Mouse (Mus musculus): ENCODE data around the gene Prmt3. TPM values are rescaled to one million over a fixed set of nuclear protein-coding genes. Genes with fewer than 3 reads are reported as not detected.

Gene Prmt3
- total RNA-seq (2014; rRNA removed) (35.5 and 50.6 TPM in 2 replicates), polyA plus RNA-seq (2015; fragmentation: Nextera tagmentation; extraction: Ambion mirVana) (35.9 and 38.1 TPM in 2 replicates)

DNA sequence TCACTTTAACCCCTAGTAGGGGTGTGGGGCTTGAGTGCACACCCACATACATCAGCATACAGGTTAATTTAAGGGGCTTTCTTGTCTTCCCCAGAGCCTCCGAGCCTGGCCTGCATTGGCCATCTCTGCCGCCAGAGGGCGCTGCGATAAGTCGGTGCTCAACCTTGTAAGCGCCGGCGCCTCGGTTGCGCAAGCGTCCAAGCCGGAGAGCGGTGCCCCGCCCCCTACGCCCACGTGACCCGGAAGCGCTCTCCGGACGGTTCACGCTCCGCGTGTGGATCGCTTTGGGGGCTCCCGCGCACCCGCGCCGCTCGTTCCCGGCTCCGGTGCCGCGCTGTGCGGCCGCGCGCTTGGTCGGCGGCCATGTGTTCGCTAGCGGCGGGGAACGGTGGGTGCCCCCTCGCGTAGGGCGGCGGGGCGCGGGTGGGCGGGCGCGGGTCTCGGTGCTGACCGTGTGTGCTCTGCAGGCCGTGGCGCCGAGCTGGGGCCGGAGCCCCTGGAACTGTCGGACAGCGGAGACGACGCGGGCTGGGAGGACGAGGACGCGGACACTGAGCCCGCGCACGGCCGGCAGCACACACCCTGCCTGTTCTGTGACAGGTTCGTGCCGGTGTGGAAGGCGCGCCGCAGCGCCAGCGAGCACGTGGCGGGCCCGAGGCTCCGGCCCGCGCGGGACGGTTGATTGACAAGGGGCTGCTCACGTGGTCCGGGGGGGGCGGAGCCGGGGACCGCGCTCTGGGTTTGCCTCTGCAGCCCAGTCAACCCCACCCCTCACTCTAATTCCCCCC lies at the start of gene Prmt3:
Gene Prmt3, plus strand, starts transcription at position 233 of the 788 bp plus-strand sequence.
- WGBS: under 1% methylated on average over 85 of the region's 92 CpGs
- DNase-seq (ENCODE audit: low spot score) (peak; percentile 98), ATAC-seq (ENCODE audit: low FRiP score) (peak; percentile 96)
- H3K4me3 ChIP-seq (ENCODE audit: low read depth, low read length): peak within 1 kb of the TSS; percentile 63
- H3K27me3 ChIP-seq (ENCODE audit: insufficient read depth, low read length): no peaks in the 10 kb centered on the region
- 0 out of 2 replicates have a peak, but pooled peaks cover 6% of the 10 kb centered on the region for H3K4me1 ChIP-seq (ENCODE audit: insufficient read depth, low read length)
- H3K36me3 ChIP-seq (ENCODE audit: insufficient read depth, low read length): peaks cover 11% of the 10 kb centered on the region; the same call in 1 of the 2 replicates
- peak; percentile 96 for TF ChIP-seq CTCF (IDR thresholded peaks at IDR 0.05)
- H3K4me2 ChIP-seq (ENCODE audit: low read depth, low read length, poor library complexity, severe bottlenecking): peak within 1 kb of the TSS; percentile 61
- H3K9ac ChIP-seq (replicated peaks; ENCODE audit: low read length, poor library complexity, severe bottlenecking): peak within 1 kb of the TSS; percentile 64
- peak within 1 kb of the TSS; percentile 88 for H3K27ac ChIP-seq (ENCODE audit: low read depth, low read length)
- H3K9me3 ChIP-seq (ENCODE audit: low read length): no peaks in the 10 kb centered on the region

DNA sequence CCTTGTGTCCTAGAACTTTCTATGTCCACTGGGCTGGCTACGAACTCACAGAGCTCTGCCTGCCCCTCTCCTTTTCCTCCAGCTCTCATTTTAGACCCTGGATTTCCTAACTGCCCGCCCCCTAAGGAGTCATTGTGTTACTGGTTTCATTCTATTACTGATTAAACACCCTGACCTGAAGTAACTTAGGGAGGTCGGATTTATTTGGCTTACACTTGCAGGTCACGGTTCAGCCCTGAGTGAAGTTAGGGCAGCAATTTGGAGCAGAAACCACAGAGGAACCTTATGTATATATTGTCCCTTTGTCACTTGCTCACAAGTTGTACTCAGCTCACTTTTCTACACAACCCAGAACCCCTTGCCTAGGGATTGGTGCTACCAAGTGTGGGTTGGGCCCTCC lies 43.8 kb upstream of the Prmt3 start:
- H3K4me1 ChIP-seq (ENCODE audit: insufficient read depth, low read length): no peaks in the 10 kb centered on the region
- DNase-seq (ENCODE audit: low spot score) (no peak), ATAC-seq (ENCODE audit: low FRiP score) (no peak)
- no peaks in the 10 kb centered on the region for H3K36me3 ChIP-seq (ENCODE audit: insufficient read depth, low read length)
- no peaks in the 10 kb centered on the region for H3K27me3 ChIP-seq (ENCODE audit: insufficient read depth, low read length)
- H3K4me2 ChIP-seq (ENCODE audit: low read depth, low read length, poor library complexity, severe bottlenecking): no peak overlapping the region
- no peak overlapping the region for H3K4me3 ChIP-seq (ENCODE audit: low read depth, low read length)
- WGBS: 68% methylated on average over 4 of the region's 4 CpGs
- no peak overlapping the region for H3K27ac ChIP-seq (ENCODE audit: low read depth, low read length)
- no peak overlapping the region for H3K9ac ChIP-seq (replicated peaks; ENCODE audit: low read length, poor library complexity, severe bottlenecking)
- 0 out of 2 replicates have a peak, but pooled peaks cover 3% of the 10 kb centered on the region for H3K9me3 ChIP-seq (ENCODE audit: low read length)
- no peak for TF ChIP-seq CTCF (IDR thresholded peaks at IDR 0.05)

- Histone ChIP-seq H3K36me3 (ENCODE audit: insufficient read depth, low read length) (no peaks in the 10 kb centered on the region), H3K9me3 (ENCODE audit: low read length) (0 out of 2 replicates have a peak, but pooled peaks cover 3% of the 10 kb centered on the region), H3K27me3 (ENCODE audit: insufficient read depth, low read length) (0 out of 2 replicates have a peak, but pooled peaks cover 5% of the 10 kb centered on the region), H3K4me3 (ENCODE audit: low read depth, low read length) (no peak overlapping the region), H3K4me1 (ENCODE audit: insufficient read depth, low read length) (no peaks in the 10 kb centered on the region), H3K9ac (replicated peaks; ENCODE audit: low read length, poor library complexity, severe bottlenecking) (no peak overlapping the region), H3K27ac (ENCODE audit: low read depth, low read length) (no peak overlapping the region), H3K4me2 (ENCODE audit: low read depth, low read length, poor library complexity, severe bottlenecking) (no peak overlapping the region)
- TF ChIP-seq CTCF (IDR thresholded peaks at IDR 0.05): no peak
- 39% methylated on average over 8 of the region's 8 CpGs for WGBS
- ATAC-seq (ENCODE audit: low FRiP score): no peak
- no peak for DNase-seq (ENCODE audit: low spot score)
Observed at GRCm38 (mm10) chr7:49739448-49739847, 38.7 kb upstream of the Prmt3 start.

GRCm38 (mm10) chr7:49741474-49741873 lies 36.7 kb upstream of the Prmt3 start:
- no peak for TF ChIP-seq CTCF (IDR thresholded peaks at IDR 0.05)
- no peak for ATAC-seq (ENCODE audit: low FRiP score)

GRCm38 (mm10) chr7:49741923-49742322 lies 36.2 kb upstream of the Prmt3 start:
- no peaks in the 10 kb centered on the region for H3K4me1 ChIP-seq (ENCODE audit: insufficient read depth, low read length)
- H3K27me3 ChIP-seq (ENCODE audit: insufficient read depth, low read length): peaks cover 10% of the 10 kb centered on the region
- no peak overlapping the region for H3K27ac ChIP-seq (ENCODE audit: low read depth, low read length)
- H3K9ac ChIP-seq (replicated peaks; ENCODE audit: low read length, poor library complexity, severe bottlenecking): no peak overlapping the region
- 0 out of 2 replicates have a peak, but pooled peaks cover 3% of the 10 kb centered on the region for H3K9me3 ChIP-seq (ENCODE audit: low read length)
- no peaks in the 10 kb centered on the region for H3K36me3 ChIP-seq (ENCODE audit: insufficient read depth, low read length)
- no peak overlapping the region for H3K4me3 ChIP-seq (ENCODE audit: low read depth, low read length)
- no peak overlapping the region for H3K4me2 ChIP-seq (ENCODE audit: low read depth, low read length, poor library complexity, severe bottlenecking)
- WGBS: 17% methylated on average over 10 of the region's 10 CpGs
- DNase-seq (ENCODE audit: low spot score) (no peak), ATAC-seq (ENCODE audit: low FRiP score) (no peak)
- no peak for TF ChIP-seq CTCF (IDR thresholded peaks at IDR 0.05)

More at GRCm38 (mm10) chr7:49741474-49741873, 36.7 kb upstream of the Prmt3 start:
- no peak overlapping the region for H3K9ac ChIP-seq (replicated peaks; ENCODE audit: low read length, poor library complexity, severe bottlenecking)
- no peak overlapping the region for H3K4me2 ChIP-seq (ENCODE audit: low read depth, low read length, poor library complexity, severe bottlenecking)
- H3K9me3 ChIP-seq (ENCODE audit: low read length): 0 out of 2 replicates have a peak, but pooled peaks cover 3% of the 10 kb centered on the region
- H3K27ac ChIP-seq (ENCODE audit: low read depth, low read length): no peak overlapping the region
- no peak overlapping the region for H3K4me3 ChIP-seq (ENCODE audit: low read depth, low read length)
- H3K4me1 ChIP-seq (ENCODE audit: insufficient read depth, low read length): no peaks in the 10 kb centered on the region
- WGBS: 43% methylated on average over 5 of the region's 5 CpGs
- 0 out of 2 replicates have a peak, but pooled peaks cover 6% of the 10 kb centered on the region for H3K27me3 ChIP-seq (ENCODE audit: insufficient read depth, low read length)
- no peak for DNase-seq (ENCODE audit: low spot score)
- H3K36me3 ChIP-seq (ENCODE audit: insufficient read depth, low read length): no peaks in the 10 kb centered on the region

DNA sequence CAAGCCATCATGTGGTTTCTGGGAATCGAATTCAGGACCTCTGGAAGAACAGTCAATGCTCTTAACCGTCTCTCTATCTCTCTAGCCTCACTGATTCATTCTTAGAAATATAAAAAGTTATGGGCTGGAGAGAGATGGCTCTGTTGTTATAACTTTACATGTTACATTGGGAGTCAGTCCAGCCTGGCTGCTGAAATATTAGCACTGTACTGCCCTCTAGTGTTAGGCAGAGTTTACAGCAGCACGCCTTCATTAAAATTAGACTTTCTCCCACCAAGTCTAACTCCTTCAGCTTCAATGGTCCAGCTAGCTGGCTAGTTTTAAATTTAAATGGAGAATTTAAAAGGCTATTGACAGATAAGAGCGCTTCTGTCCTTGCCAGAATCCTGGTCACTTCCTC lies 27.0 kb upstream of the Prmt3 start:
- H3K27me3 ChIP-seq (ENCODE audit: insufficient read depth, low read length): peaks cover 15% of the 10 kb centered on the region
- peak; percentile 92 for TF ChIP-seq CTCF (IDR thresholded peaks at IDR 0.05)
- no peak for ATAC-seq (ENCODE audit: low FRiP score)

More for the DNA sequence above, 27.0 kb upstream of the Prmt3 start:
- DNase-seq (ENCODE audit: low spot score): peak; percentile 81
- H3K4me3 ChIP-seq (ENCODE audit: low read depth, low read length): no peak overlapping the region
- H3K4me2 ChIP-seq (ENCODE audit: low read depth, low read length, poor library complexity, severe bottlenecking): no peak overlapping the region
- H3K36me3 ChIP-seq (ENCODE audit: insufficient read depth, low read length): no peaks in the 10 kb centered on the region
- no peak overlapping the region for H3K9ac ChIP-seq (replicated peaks; ENCODE audit: low read length, poor library complexity, severe bottlenecking)
- no peak overlapping the region for H3K27ac ChIP-seq (ENCODE audit: low read depth, low read length)
- 7% methylated on average over 4 of the region's 4 CpGs for WGBS
- no peaks in the 10 kb centered on the region for H3K9me3 ChIP-seq (ENCODE audit: low read length)
- no peaks in the 10 kb centered on the region for H3K4me1 ChIP-seq (ENCODE audit: insufficient read depth, low read length)

All from midbrain, postnatal 0 days (tissue).